Mouse (Mus musculus): Measurements from ENCODE around the gene Mfsd12. TPM values are rescaled to one million over a fixed set of nuclear protein-coding genes. Genes with fewer than 3 reads are reported as not detected.
A peak's percentile ranks its signal among the peaks of the same experiment; 100 is the strongest.

The Mfsd12 gene
- total RNA-seq, 1 experiment: 28.7 TPM

DNA sequence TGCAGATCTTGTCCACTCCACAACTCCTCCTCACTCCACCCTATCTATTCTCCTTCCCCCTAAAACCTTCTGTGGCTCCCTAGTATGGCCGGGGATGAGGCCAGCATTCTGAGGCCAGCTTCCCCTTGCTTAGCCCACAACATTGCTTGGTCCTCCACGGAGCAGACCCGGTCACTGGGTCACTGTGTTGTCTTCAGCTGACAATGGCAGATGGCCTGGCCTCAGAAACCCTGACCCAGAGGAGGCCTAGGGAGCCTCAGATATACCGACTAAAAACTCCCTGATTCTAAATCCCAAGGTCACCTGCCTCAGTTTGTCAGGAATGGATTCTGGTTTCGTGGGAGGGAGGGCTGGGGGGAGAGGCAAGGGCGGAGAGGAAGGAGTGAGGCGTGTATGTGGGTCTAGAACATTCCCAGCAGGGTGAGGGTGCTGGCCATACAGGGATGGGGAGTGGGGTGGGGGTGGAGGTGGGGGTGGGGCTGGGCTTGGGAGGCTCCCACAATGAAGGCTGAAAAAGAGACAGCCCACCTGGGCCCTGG lies 45.0 kb downstream of the Mfsd12 start:
- Histone ChIP-seq H3K27ac (ENCODE audit: insufficient read depth, low read depth, low read length, poor library complexity, severe bottlenecking) (peak overlapping the region; percentile 90), H3K9ac (ENCODE audit: insufficient read depth, low read depth, low read length, poor library complexity, severe bottlenecking) (0 out of 2 replicates have a peak overlapping the region, but pooled peaks have one; percentile 23), H3K4me1 (ENCODE audit: control insufficient read depth in 2 of 2, insufficient read depth in 2 of 2, low read length in 2 of 2, poor library complexity in 1 of 2) (peaks cover 8 to 55% of the 10 kb centered on the region in 2 experiments; a peak in 3 of 4 replicates), H3K4me3 (ENCODE audit: insufficient read depth in 1 of 2, low read depth in 1 of 2, low read length in 2 of 2, poor library complexity in 1 of 2, severe bottlenecking in 1 of 2) (peak overlapping the region; percentile 49 to 55), H3K36me3 (ENCODE audit: control insufficient read depth, insufficient read depth, low read length, poor library complexity, severe bottlenecking) (peaks cover 10% of the 10 kb centered on the region; the same call in 1 of the 2 replicates), H3K9me3 (ENCODE audit: control insufficient read depth, insufficient read depth, low read depth, low read length) (no peaks in the 10 kb centered on the region)
- no peak for TF ChIP-seq CHD2 (IDR thresholded peaks at IDR 0.05; ENCODE audit: low read depth, low read length)
- TF ChIP-seq HCFC1 (IDR thresholded peaks at IDR 0.05; ENCODE audit: borderline replicate concordance, insufficient read depth, low read length): no peak
- no peak for TF ChIP-seq ZC3H11A (IDR thresholded peaks at IDR 0.05; ENCODE audit: borderline replicate concordance, low read depth, low read length)
- no peak for TF ChIP-seq ZNF384 (IDR thresholded peaks at IDR 0.05; ENCODE audit: low read depth, low read length)
- TF ChIP-seq MAFK (IDR thresholded peaks at IDR 0.05; ENCODE audit: insufficient read depth, low read depth, low read length): no peak
- DNase-seq (ENCODE audit: low read depth, low spot score): no peak
- in situ Hi-C loops (cut with MboI; ENCODE audit: low sequenced_read_pairs in 2 of 2, unreplicated experiment in 2 of 2): no loop called here

DNA sequence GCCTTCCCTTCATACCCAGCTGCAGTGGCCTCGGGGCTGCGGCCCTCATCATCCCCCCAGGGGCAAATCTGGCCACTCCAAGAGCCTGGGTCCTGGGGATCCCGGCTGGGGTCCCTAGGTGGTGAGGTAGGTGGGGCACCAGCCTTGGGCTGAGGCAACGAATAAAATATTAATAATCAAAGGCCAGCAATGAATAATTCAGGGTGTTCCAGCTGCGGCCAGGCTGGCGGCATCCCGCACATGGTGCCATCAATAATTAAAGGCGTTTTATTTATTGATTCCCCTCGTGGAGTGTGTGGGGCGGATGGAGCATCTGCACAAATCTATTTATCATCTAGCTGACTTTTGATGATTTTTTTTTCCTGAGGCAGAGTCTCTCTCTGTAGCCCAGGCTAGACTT lies 46.2 kb downstream of the Mfsd12 start:
- in situ Hi-C loops (cut with MboI; ENCODE audit: low sequenced_read_pairs in 2 of 2, unreplicated experiment in 2 of 2): no loop called here
- no peak overlapping the region for H3K9ac ChIP-seq (ENCODE audit: insufficient read depth, low read depth, low read length, poor library complexity, severe bottlenecking)

DNA sequence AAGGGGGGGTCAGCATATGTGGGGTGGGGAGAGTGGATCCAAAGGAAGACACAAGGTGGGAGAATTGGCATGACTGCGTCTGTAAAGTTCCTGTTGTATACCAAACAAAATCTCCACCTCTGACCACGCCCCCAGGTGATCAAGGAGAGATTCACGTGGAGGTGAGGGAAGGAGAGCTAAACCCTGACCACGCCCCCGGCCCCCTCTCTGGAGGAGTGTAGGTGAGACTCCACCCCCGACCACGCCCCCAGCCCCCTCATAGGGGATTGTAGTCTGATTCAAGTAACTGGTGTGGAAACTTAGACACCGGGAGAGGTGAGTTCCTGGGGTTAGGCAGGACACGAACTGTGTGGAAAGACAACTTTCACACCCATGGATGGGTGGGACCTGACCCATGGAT lies 46.8 kb downstream of the Mfsd12 start:
- H3K27ac ChIP-seq (ENCODE audit: insufficient read depth, low read depth, low read length, poor library complexity, severe bottlenecking): no peak overlapping the region
- H3K9ac ChIP-seq (ENCODE audit: insufficient read depth, low read depth, low read length, poor library complexity, severe bottlenecking): peak overlapping the region; percentile 5; the same call in 1 of the 2 replicates
- TF ChIP-seq MAFK (IDR thresholded peaks at IDR 0.05; ENCODE audit: insufficient read depth, low read depth, low read length) (no peak), HCFC1 (IDR thresholded peaks at IDR 0.05; ENCODE audit: borderline replicate concordance, insufficient read depth, low read length) (no peak), ZC3H11A (IDR thresholded peaks at IDR 0.05; ENCODE audit: borderline replicate concordance, low read depth, low read length) (no peak), ZNF384 (IDR thresholded peaks at IDR 0.05; ENCODE audit: low read depth, low read length) (no peak), CHD2 (IDR thresholded peaks at IDR 0.05; ENCODE audit: low read depth, low read length) (no peak)
- in situ Hi-C loops (cut with MboI; ENCODE audit: low sequenced_read_pairs in 2 of 2, unreplicated experiment in 2 of 2): no loop called here
- peaks cover 8 to 65% of the 10 kb centered on the region in 2 experiments; a peak in 3 of 4 replicates for H3K4me1 ChIP-seq (ENCODE audit: control insufficient read depth in 2 of 2, insufficient read depth in 2 of 2, low read length in 2 of 2, poor library complexity in 1 of 2)
- H3K9me3 ChIP-seq (ENCODE audit: control insufficient read depth, insufficient read depth, low read depth, low read length): no peaks in the 10 kb centered on the region
- DNase-seq (ENCODE audit: low read depth, low spot score): peak; percentile 87
- peaks cover 10% of the 10 kb centered on the region; the same call in 1 of the 2 replicates for H3K36me3 ChIP-seq (ENCODE audit: control insufficient read depth, insufficient read depth, low read length, poor library complexity, severe bottlenecking)
- 0 out of 4 replicates have a peak overlapping the region, but pooled peaks of 1 of the 2 experiments have one; percentile 19 for H3K4me3 ChIP-seq (ENCODE audit: insufficient read depth in 1 of 2, low read depth in 1 of 2, low read length in 2 of 2, poor library complexity in 1 of 2, severe bottlenecking in 1 of 2)

More for the DNA sequence above, 46.2 kb downstream of the Mfsd12 start:
- Histone ChIP-seq H3K4me3 (ENCODE audit: insufficient read depth in 1 of 2, low read depth in 1 of 2, low read length in 2 of 2, poor library complexity in 1 of 2, severe bottlenecking in 1 of 2) (0 out of 4 replicates have a peak overlapping the region, but pooled peaks of 1 of the 2 experiments have one; percentile 4), H3K4me1 (ENCODE audit: control insufficient read depth in 2 of 2, insufficient read depth in 2 of 2, low read length in 2 of 2, poor library complexity in 1 of 2) (peaks cover 8 to 60% of the 10 kb centered on the region in 2 experiments; a peak in 3 of 4 replicates), H3K36me3 (ENCODE audit: control insufficient read depth, insufficient read depth, low read length, poor library complexity, severe bottlenecking) (peaks cover 10% of the 10 kb centered on the region; the same call in 1 of the 2 replicates), H3K27ac (ENCODE audit: insufficient read depth, low read depth, low read length, poor library complexity, severe bottlenecking) (no peak overlapping the region), H3K9me3 (ENCODE audit: control insufficient read depth, insufficient read depth, low read depth, low read length) (no peaks in the 10 kb centered on the region)
- no peak for TF ChIP-seq CHD2 (IDR thresholded peaks at IDR 0.05; ENCODE audit: low read depth, low read length)
- TF ChIP-seq ZNF384 (IDR thresholded peaks at IDR 0.05; ENCODE audit: low read depth, low read length): no peak
- TF ChIP-seq MAFK (IDR thresholded peaks at IDR 0.05; ENCODE audit: insufficient read depth, low read depth, low read length): no peak
- TF ChIP-seq ZC3H11A (IDR thresholded peaks at IDR 0.05; ENCODE audit: borderline replicate concordance, low read depth, low read length): no peak
- no peak for TF ChIP-seq HCFC1 (IDR thresholded peaks at IDR 0.05; ENCODE audit: borderline replicate concordance, insufficient read depth, low read length)
- DNase-seq (ENCODE audit: low read depth, low spot score): no peak

DNA sequence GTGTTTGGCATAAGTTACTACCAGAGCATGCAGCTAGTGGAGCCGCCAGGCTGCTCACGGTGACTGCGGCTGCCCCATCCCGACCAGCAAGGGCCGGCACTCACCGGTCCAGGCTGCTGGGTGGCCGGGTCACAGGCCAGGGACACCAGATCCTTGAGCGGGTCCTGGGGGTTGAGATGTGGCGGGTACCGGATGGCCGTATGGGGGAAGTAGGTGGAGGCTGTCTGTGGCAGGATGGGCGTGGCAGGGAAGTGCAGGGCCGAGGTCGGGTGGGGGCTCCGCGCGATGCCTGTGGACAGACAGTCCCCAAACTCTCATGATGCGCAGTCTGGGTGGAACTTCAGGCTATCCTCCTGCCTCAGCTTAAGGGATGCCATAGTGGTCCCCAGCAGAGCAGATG lies 47.4 kb downstream of the Mfsd12 start:
- Histone ChIP-seq H3K36me3 (ENCODE audit: control insufficient read depth, insufficient read depth, low read length, poor library complexity, severe bottlenecking) (peaks cover 7% of the 10 kb centered on the region; the same call in 1 of the 2 replicates), H3K4me1 (ENCODE audit: control insufficient read depth in 2 of 2, insufficient read depth in 2 of 2, low read length in 2 of 2, poor library complexity in 1 of 2) (peaks cover 8 to 62% of the 10 kb centered on the region in 2 experiments; a peak in 3 of 4 replicates), H3K4me3 (ENCODE audit: insufficient read depth in 1 of 2, low read depth in 1 of 2, low read length in 2 of 2, poor library complexity in 1 of 2, severe bottlenecking in 1 of 2) (peak overlapping the region in 1 of 2 experiments; percentile 19; a peak in 2 of 4 replicates), H3K9ac (ENCODE audit: insufficient read depth, low read depth, low read length, poor library complexity, severe bottlenecking) (peak overlapping the region; percentile 5; the same call in 1 of the 2 replicates), H3K9me3 (ENCODE audit: control insufficient read depth, insufficient read depth, low read depth, low read length) (no peaks in the 10 kb centered on the region), H3K27ac (ENCODE audit: insufficient read depth, low read depth, low read length, poor library complexity, severe bottlenecking) (no peak overlapping the region)
- TF ChIP-seq ZNF384 (IDR thresholded peaks at IDR 0.05; ENCODE audit: low read depth, low read length) (no peak), ZC3H11A (IDR thresholded peaks at IDR 0.05; ENCODE audit: borderline replicate concordance, low read depth, low read length) (no peak), HCFC1 (IDR thresholded peaks at IDR 0.05; ENCODE audit: borderline replicate concordance, insufficient read depth, low read length) (no peak), MAFK (IDR thresholded peaks at IDR 0.05; ENCODE audit: insufficient read depth, low read depth, low read length) (no peak), CHD2 (IDR thresholded peaks at IDR 0.05; ENCODE audit: low read depth, low read length) (no peak)
- no peak for DNase-seq (ENCODE audit: low read depth, low spot score)
- in situ Hi-C loops (cut with MboI; ENCODE audit: low sequenced_read_pairs in 2 of 2, unreplicated experiment in 2 of 2): no loop called here

Measured in ES-E14 (cell line).